Mouse (Mus musculus): ENCODE measurements around the gene Pogk. TPM values are rescaled to one million over a fixed set of nuclear protein-coding genes. Genes with fewer than 3 reads are reported as not detected.

Gene Pogk
- total RNA-seq, 2 experiments from 2014 or later, result 4.6 to 8.2 TPM

- no peak for ATAC-seq (replicated peaks; ENCODE audit: low FRiP score, low TSS enrichment, poor library complexity, severe bottlenecking)
Measured at GRCm38 (mm10) chr1:166381336-166381735, 28.3 kb downstream of the Pogk start.

- peak; percentile 79 for ATAC-seq (replicated peaks; ENCODE audit: low FRiP score, low TSS enrichment, poor library complexity, severe bottlenecking)
Measured at GRCm38 (mm10) chr1:166379630-166380231, 29.9 kb downstream of the Pogk start.

GRCm38 (mm10) chr1:166379013-166379629 lies 30.5 kb downstream of the Pogk start, which contains the start of gene Tada1:
Tada1 (plus strand) TSS chr1:166379097.
- ATAC-seq (replicated peaks; ENCODE audit: low FRiP score, low TSS enrichment, poor library complexity, severe bottlenecking), result peak; percentile 80

- no peak for ATAC-seq (replicated peaks; ENCODE audit: low FRiP score, low TSS enrichment, poor library complexity, severe bottlenecking)
Measured at GRCm38 (mm10) chr1:166378431-166379012, 31.1 kb downstream of the Pogk start.

GRCm38 (mm10) chr1:166377171-166377570 lies 32.5 kb downstream of the Pogk start:
- no peak for ATAC-seq (replicated peaks; ENCODE audit: low FRiP score, low TSS enrichment, poor library complexity, severe bottlenecking)

GRCm38 (mm10) chr1:166363122-166363521 lies 46.5 kb downstream of the Pogk start:
- no peak for ATAC-seq (replicated peaks; ENCODE audit: low FRiP score, low TSS enrichment, poor library complexity, severe bottlenecking)

GRCm38 (mm10) chr1:166362659-166363058 lies 47.0 kb downstream of the Pogk start:
- no peak for ATAC-seq (replicated peaks; ENCODE audit: low FRiP score, low TSS enrichment, poor library complexity, severe bottlenecking)

GRCm38 (mm10) chr1:166361842-166362241 lies 47.8 kb downstream of the Pogk start:
- ATAC-seq (replicated peaks; ENCODE audit: low FRiP score, low TSS enrichment, poor library complexity, severe bottlenecking), result no peak

GRCm38 (mm10) chr1:166360896-166361295 lies 48.8 kb downstream of the Pogk start:
- no peak for ATAC-seq (replicated peaks; ENCODE audit: low FRiP score, low TSS enrichment, poor library complexity, severe bottlenecking)

- peak; percentile 99 for ATAC-seq (replicated peaks; ENCODE audit: low FRiP score, low TSS enrichment, poor library complexity, severe bottlenecking)
Measured at GRCm38 (mm10) chr1:166360157-166360855, 49.4 kb downstream of the Pogk start.

- ATAC-seq (replicated peaks; ENCODE audit: low FRiP score, low TSS enrichment, poor library complexity, severe bottlenecking), result no peak
Measured at GRCm38 (mm10) chr1:166349751-166350150, 59.9 kb downstream of the Pogk start.

- ATAC-seq (replicated peaks; ENCODE audit: low FRiP score, low TSS enrichment, poor library complexity, severe bottlenecking), result no peak
Measured at GRCm38 (mm10) chr1:166349341-166349740, 60.3 kb downstream of the Pogk start.

GRCm38 (mm10) chr1:166346906-166347305 lies 62.8 kb downstream of the Pogk start:
- ATAC-seq (replicated peaks; ENCODE audit: low FRiP score, low TSS enrichment, poor library complexity, severe bottlenecking), result no peak

- no peak for ATAC-seq (replicated peaks; ENCODE audit: low FRiP score, low TSS enrichment, poor library complexity, severe bottlenecking)
Measured at GRCm38 (mm10) chr1:166345602-166346001, 64.1 kb downstream of the Pogk start.

GRCm38 (mm10) chr1:166344300-166345077 lies 65.2 kb downstream of the Pogk start:
- no peak for ATAC-seq (replicated peaks; ENCODE audit: low FRiP score, low TSS enrichment, poor library complexity, severe bottlenecking)

- no peak for ATAC-seq (replicated peaks; ENCODE audit: low FRiP score, low TSS enrichment, poor library complexity, severe bottlenecking)
Measured at GRCm38 (mm10) chr1:166343586-166343985, 66.1 kb downstream of the Pogk start.

- no peak for ATAC-seq (replicated peaks; ENCODE audit: low FRiP score, low TSS enrichment, poor library complexity, severe bottlenecking)
Measured at GRCm38 (mm10) chr1:166342539-166342938, 67.1 kb downstream of the Pogk start.

GRCm38 (mm10) chr1:166342060-166342459 lies 67.6 kb downstream of the Pogk start:
- no peak for ATAC-seq (replicated peaks; ENCODE audit: low FRiP score, low TSS enrichment, poor library complexity, severe bottlenecking)

- ATAC-seq (replicated peaks; ENCODE audit: low FRiP score, low TSS enrichment, poor library complexity, severe bottlenecking), result no peak
Measured at GRCm38 (mm10) chr1:166339110-166339509, 70.6 kb downstream of the Pogk start.

Data from megakaryocyte-erythroid progenitor cell, adult 5-6 weeks (primary cell).